Mouse (Mus musculus) intestine, embryonic 15.5 days (tissue): ENCODE data around the gene Nt5c2. TPM values are rescaled to one million over a fixed set of nuclear protein-coding genes. Genes with fewer than 3 reads are reported as not detected.

Experiments used
- ATAC-seq: fragments of 200-750 bp; cut with Nextera tagmentation; 2 replicates; pipeline ENCODE4 v1.8.0; 2017; ENCODE audit warnings: moderate TSS enrichment, moderate library complexity
- H3K27ac ChIP-seq: fragments of 300-500 bp; sonication (generic); 2 replicates; pipeline ENCODE4 v1.5.1; 2015; ENCODE audit warnings: mild to moderate bottlenecking, inconsistent platforms
- H3K27me3 ChIP-seq: fragments of 300-500 bp; sonication (generic); replicated peaks from 2 replicates; pipeline ENCODE4 v1.6.1; 2015; ENCODE audit warnings: inconsistent platforms
- H3K36me3 ChIP-seq: fragments of 300-500 bp; sonication (generic); 2 replicates; pipeline ENCODE4 v1.6.1; 2015; ENCODE audit warnings: inconsistent platforms
- H3K4me1 ChIP-seq: fragments of 300-500 bp; sonication (generic); replicated peaks from 2 replicates; pipeline ENCODE4 v1.6.1; 2015; ENCODE audit warnings: inconsistent platforms
- H3K4me2 ChIP-seq: fragments of 300-500 bp; sonication (generic); replicated peaks from 2 replicates; pipeline ENCODE4 v1.6.1; 2015; ENCODE audit warnings: mild to moderate bottlenecking, inconsistent platforms
- H3K4me3 ChIP-seq: fragments of 300-500 bp; sonication (generic); replicated peaks from 2 replicates; pipeline ENCODE4 v1.5.1; 2015; ENCODE audit warnings: inconsistent platforms
- H3K9ac ChIP-seq: fragments of 300-500 bp; sonication (generic); 2 replicates; pipeline ENCODE4 v1.6.1; 2015; ENCODE audit warnings: inconsistent platforms
- H3K9me3 ChIP-seq: fragments of 300-500 bp; sonication (generic); 2 replicates; pipeline ENCODE4 v1.6.1; 2016; ENCODE audit warnings: inconsistent platforms
- whole genome bisulfite sequencing: fragments of 180-500 bp; shearing (Covaris S2); methylation state at CpG from one replicate; pipeline ENCODE4 v1.1.7; 2015; 5-methylcytosine and 5-hydroxymethylcytosine counted together
- polyA plus RNA-seq: library from polyadenylated mRNA; unstranded; fragments of >200 nt; fragmentation: Nextera tagmentation; extraction: Ambion mirVana; gene quantifications from 2 replicates; pipeline ENCODE4 v1.2.1, GENCODE M21; 2015

Nt5c2 gene
- polyA plus RNA-seq, 1 experiment from 2014 or later = 49.1 TPM

- Histone ChIP-seq H3K9me3 (no peaks in the 10 kb centered on the region), H3K4me2 (no peak overlapping the region), H3K27ac (no peak overlapping the region), H3K36me3 (no peaks in the 10 kb centered on the region), H3K4me1 (no peaks in the 10 kb centered on the region), H3K4me3 (no peak overlapping the region), H3K27me3 (no peaks in the 10 kb centered on the region), H3K9ac (no peak overlapping the region)
- 93% methylated on average over 1 of the region's 1 CpGs for WGBS
- ATAC-seq = no peak
Observed at GRCm38 (mm10) chr19:46904907-46905306, 110.0 kb downstream of the Nt5c2 start.

GRCm38 (mm10) chr19:46903379-46903778, 111.6 kb downstream of the Nt5c2 start:
- no peaks in the 10 kb centered on the region for H3K4me1 ChIP-seq
- ATAC-seq = no peak
- 89% methylated on average over 5 of the region's 5 CpGs for WGBS

GRCm38 (mm10) chr19:46901323-46901722, 113.6 kb downstream of the Nt5c2 start:
- Histone ChIP-seq H3K4me2 (no peak overlapping the region), H3K4me1 (no peaks in the 10 kb centered on the region), H3K9ac (no peak overlapping the region), H3K4me3 (no peak overlapping the region), H3K9me3 (no peaks in the 10 kb centered on the region), H3K36me3 (peaks cover 13% of the 10 kb centered on the region), H3K27me3 (no peaks in the 10 kb centered on the region), H3K27ac (no peak overlapping the region)
- whole genome bisulfite sequencing = 82% methylated on average over 5 of the region's 5 CpGs
- no peak for ATAC-seq

More at GRCm38 (mm10) chr19:46903379-46903778, 111.6 kb downstream of the Nt5c2 start:
- H3K9ac ChIP-seq = no peak overlapping the region
- H3K4me3 ChIP-seq = no peak overlapping the region
- no peaks in the 10 kb centered on the region for H3K27me3 ChIP-seq
- no peaks in the 10 kb centered on the region for H3K36me3 ChIP-seq
- no peaks in the 10 kb centered on the region for H3K9me3 ChIP-seq
- H3K27ac ChIP-seq = no peak overlapping the region
- no peak overlapping the region for H3K4me2 ChIP-seq

GRCm38 (mm10) chr19:46900786-46901185, 114.2 kb downstream of the Nt5c2 start:
- Histone ChIP-seq H3K4me1 (no peaks in the 10 kb centered on the region), H3K9ac (no peak overlapping the region), H3K36me3 (peaks cover 13% of the 10 kb centered on the region), H3K27me3 (no peaks in the 10 kb centered on the region), H3K4me3 (no peak overlapping the region), H3K9me3 (no peaks in the 10 kb centered on the region), H3K4me2 (no peak overlapping the region), H3K27ac (no peak overlapping the region)
- ATAC-seq = no peak
- WGBS = 90% methylated on average over 6 of the region's 6 CpGs

- no peak for ATAC-seq
- Histone ChIP-seq H3K9me3 (no peaks in the 10 kb centered on the region), H3K27me3 (no peaks in the 10 kb centered on the region), H3K4me3 (no peak overlapping the region), H3K4me2 (no peak overlapping the region), H3K27ac (no peak overlapping the region), H3K9ac (no peak overlapping the region), H3K4me1 (no peaks in the 10 kb centered on the region), H3K36me3 (peaks cover 13% of the 10 kb centered on the region)
- WGBS = 73% methylated on average over 5 of the region's 5 CpGs
Observed at GRCm38 (mm10) chr19:46899871-46900270, 115.1 kb downstream of the Nt5c2 start.

GRCm38 (mm10) chr19:46899306-46899705, 115.6 kb downstream of the Nt5c2 start:
- Histone ChIP-seq H3K9ac (no peak overlapping the region), H3K27ac (no peak overlapping the region), H3K36me3 (peaks cover 13% of the 10 kb centered on the region), H3K4me1 (no peaks in the 10 kb centered on the region), H3K4me2 (no peak overlapping the region), H3K9me3 (no peaks in the 10 kb centered on the region), H3K4me3 (no peak overlapping the region), H3K27me3 (no peaks in the 10 kb centered on the region)
- WGBS = 63% methylated on average over 5 of the region's 5 CpGs
- ATAC-seq = no peak

- no peak overlapping the region for H3K4me2 ChIP-seq
- H3K36me3 ChIP-seq = peaks cover 13% of the 10 kb centered on the region
- no peak for ATAC-seq
- WGBS = 81% methylated on average over 5 of the region's 5 CpGs
- H3K4me3 ChIP-seq = no peak overlapping the region
- H3K4me1 ChIP-seq = no peaks in the 10 kb centered on the region
- no peaks in the 10 kb centered on the region for H3K9me3 ChIP-seq
- no peak overlapping the region for H3K9ac ChIP-seq
- H3K27me3 ChIP-seq = no peaks in the 10 kb centered on the region
- H3K27ac ChIP-seq = no peak overlapping the region
Observed at GRCm38 (mm10) chr19:46898222-46898621, 116.7 kb downstream of the Nt5c2 start.

- H3K4me3 ChIP-seq = no peak overlapping the region
- no peaks in the 10 kb centered on the region for H3K4me1 ChIP-seq
- H3K27ac ChIP-seq = no peak overlapping the region
Observed at GRCm38 (mm10) chr19:46897135-46897534, 117.8 kb downstream of the Nt5c2 start.

GRCm38 (mm10) chr19:46893484-46893883, 121.5 kb downstream of the Nt5c2 start:
- 86% methylated on average over 7 of the region's 7 CpGs for WGBS
- H3K4me2 ChIP-seq = no peak overlapping the region
- H3K27me3 ChIP-seq = no peaks in the 10 kb centered on the region
- no peak for ATAC-seq
- no peak overlapping the region for H3K9ac ChIP-seq
- H3K36me3 ChIP-seq = peaks cover 43% of the 10 kb centered on the region
- H3K27ac ChIP-seq = no peak overlapping the region
- H3K4me3 ChIP-seq = no peak overlapping the region
- no peaks in the 10 kb centered on the region for H3K9me3 ChIP-seq
- H3K4me1 ChIP-seq = no peaks in the 10 kb centered on the region

More at GRCm38 (mm10) chr19:46897135-46897534, 117.8 kb downstream of the Nt5c2 start:
- Histone ChIP-seq H3K9me3 (no peaks in the 10 kb centered on the region), H3K9ac (no peak overlapping the region), H3K36me3 (peaks cover 19% of the 10 kb centered on the region), H3K4me2 (no peak overlapping the region), H3K27me3 (no peaks in the 10 kb centered on the region)
- no peak for ATAC-seq
- 86% methylated on average over 3 of the region's 3 CpGs for WGBS

- no peaks in the 10 kb centered on the region for H3K27me3 ChIP-seq
- WGBS = 75% methylated on average over 3 of the region's 3 CpGs
- H3K9me3 ChIP-seq = no peaks in the 10 kb centered on the region
- H3K4me2 ChIP-seq = no peak overlapping the region
- H3K36me3 ChIP-seq = peaks cover 38% of the 10 kb centered on the region
- no peak overlapping the region for H3K4me3 ChIP-seq
- no peak for ATAC-seq
- no peak overlapping the region for H3K27ac ChIP-seq
- no peak overlapping the region for H3K9ac ChIP-seq
- H3K4me1 ChIP-seq = no peaks in the 10 kb centered on the region
Observed at GRCm38 (mm10) chr19:46892856-46893255, 122.1 kb downstream of the Nt5c2 start.

GRCm38 (mm10) chr19:46890657-46891056, 124.3 kb downstream of the Nt5c2 start:
- ATAC-seq = no peak
- no peak overlapping the region for H3K4me3 ChIP-seq
- no peaks in the 10 kb centered on the region for H3K4me1 ChIP-seq
- H3K9ac ChIP-seq = no peak overlapping the region
- WGBS = 92% methylated on average over 8 of the region's 8 CpGs
- H3K27me3 ChIP-seq = no peaks in the 10 kb centered on the region
- peaks cover 32% of the 10 kb centered on the region for H3K36me3 ChIP-seq
- no peaks in the 10 kb centered on the region for H3K9me3 ChIP-seq
- H3K4me2 ChIP-seq = no peak overlapping the region
- H3K27ac ChIP-seq = no peak overlapping the region

- ATAC-seq = no peak
- Histone ChIP-seq H3K9me3 (no peaks in the 10 kb centered on the region), H3K36me3 (peaks cover 39% of the 10 kb centered on the region), H3K27me3 (no peaks in the 10 kb centered on the region), H3K4me3 (no peak overlapping the region), H3K4me2 (no peak overlapping the region), H3K27ac (no peak overlapping the region), H3K9ac (no peak overlapping the region), H3K4me1 (no peaks in the 10 kb centered on the region)
- 92% methylated on average over 8 of the region's 8 CpGs for WGBS
Observed at GRCm38 (mm10) chr19:46889666-46890065, 125.3 kb downstream of the Nt5c2 start.

- Histone ChIP-seq H3K27me3 (no peaks in the 10 kb centered on the region), H3K4me3 (no peak overlapping the region), H3K4me1 (no peaks in the 10 kb centered on the region), H3K9ac (no peak overlapping the region), H3K4me2 (no peak overlapping the region), H3K36me3 (peaks cover 39% of the 10 kb centered on the region), H3K27ac (no peak overlapping the region), H3K9me3 (no peaks in the 10 kb centered on the region)
- ATAC-seq = no peak
- WGBS = 71% methylated on average over 14 of the region's 14 CpGs
Observed at GRCm38 (mm10) chr19:46887811-46888527, 127.0 kb downstream of the Nt5c2 start.
